26 mouse cellular contexts compared by ENCODE assay signal in genomic region chr7:79096492-79096891, GRCm38 (mm10). TPM values are rescaled to one million over a fixed set of nuclear protein-coding genes. Genes with fewer than 3 reads are reported as not detected.
DNase-seq lines count a peak whose midpoint lies in the region; ATAC-seq and TF ChIP-seq lines count a peak whose summit lies in the region.
"Had no signal": no experiment of that assay in that cellular context is flagged by ENCODE, and none has a peak within 500 bp of the region (broad histone marks: within the 10 kb centered on the region; RNA-seq: fewer than 3 reads in every experiment).

No protein-coding gene starts in this region.

- no peak for TF ChIP-seq EP300 in ES-Bruce4 (IDR thresholded peaks at IDR 0.05; ENCODE audit: insufficient read depth, low read depth, low read length)

- H3K4me3 ChIP-seq in testis, adult 2 months (ENCODE audit: control insufficient read depth, low read depth, low read length): no peak overlapping the region
- no peak overlapping the region for H3K4me3 ChIP-seq in ES-Bruce4 (ENCODE audit: low read depth, low read length)
- no peak overlapping the region for H3K4me3 ChIP-seq in hindbrain, embryonic 11.5 days (ENCODE audit: low read depth, low read length)
- H3K4me3 ChIP-seq: embryonic facial prominence, embryonic 15.5 days; erythroblast, embryonic 14.5 days; forebrain, embryonic 10.5 days; gastrocnemius, adult 2 months; heart, embryonic 13.5 days; hindbrain, embryonic 13.5 days had no signal

- H3K9me3 ChIP-seq in ES-Bruce4 (replicated peaks; ENCODE audit: control insufficient read depth, insufficient read depth, low read length, poor library complexity, severe bottlenecking): no peaks in the 10 kb centered on the region
- no peaks in the 10 kb centered on the region for H3K9me3 ChIP-seq in hindbrain, embryonic 11.5 days (ENCODE audit: control insufficient read depth, low read length)
- H3K9me3 ChIP-seq: embryonic facial prominence, embryonic 15.5 days; forebrain, embryonic 10.5 days; G1E; heart, embryonic 13.5 days; hindbrain, embryonic 13.5 days had no signal

- 76% methylated on average over 5 of the region's 5 CpGs for WGBS in hindbrain, embryonic 11.5 days

- H3K27ac ChIP-seq in testis, adult 2 months (ENCODE audit: control insufficient read depth, insufficient read depth, low read depth, low read length): no peak overlapping the region
- no peak overlapping the region for H3K27ac ChIP-seq in ES-Bruce4 (ENCODE audit: insufficient read depth, low read length)
- no peak overlapping the region for H3K27ac ChIP-seq in hindbrain, embryonic 11.5 days (ENCODE audit: low read depth, low read length)
- H3K27ac ChIP-seq: embryonic facial prominence, embryonic 15.5 days; forebrain, embryonic 10.5 days; gastrocnemius, adult 2 months; heart, embryonic 13.5 days; hindbrain, embryonic 13.5 days; hindbrain, postnatal 0 days had no signal

- no peak for TF ChIP-seq POLR2A in testis, adult 2 months (IDR thresholded peaks at IDR 0.05; ENCODE audit: control insufficient read depth, low read depth, low read length)
- no peak for TF ChIP-seq POLR2A in ES-Bruce4 (IDR thresholded peaks at IDR 0.05; ENCODE audit: insufficient read depth, low read length)
- TF ChIP-seq POLR2A in brain, embryonic 14.5 days (IDR thresholded peaks at IDR 0.05; ENCODE audit: borderline replicate concordance, extremely low read depth, insufficient read depth, insufficient read length, poor library complexity, severe bottlenecking): no peak

- H3K4me1 ChIP-seq in testis, adult 2 months (ENCODE audit: control insufficient read depth, insufficient read depth, low read length): no peaks in the 10 kb centered on the region
- no peaks in the 10 kb centered on the region for H3K4me1 ChIP-seq in ES-Bruce4 (ENCODE audit: control insufficient read depth, insufficient read depth, low read length)
- H3K4me1 ChIP-seq in hindbrain, embryonic 11.5 days (replicated peaks; ENCODE audit: control insufficient read depth, insufficient read depth, low read length): no peaks in the 10 kb centered on the region
- H3K4me1 ChIP-seq: embryonic facial prominence, embryonic 15.5 days; forebrain, embryonic 10.5 days; heart, embryonic 13.5 days; hindbrain, embryonic 13.5 days had no signal

- no peak overlapping the region for H3K4me2 ChIP-seq in hindbrain, embryonic 11.5 days (replicated peaks; ENCODE audit: low read depth, low read length)
- H3K4me2 ChIP-seq: embryonic facial prominence, embryonic 15.5 days; heart, embryonic 13.5 days; hindbrain, embryonic 13.5 days had no signal

- ATAC-seq in hindbrain, embryonic 11.5 days (ENCODE audit: low FRiP score): no peak
- ATAC-seq: activated CD4-positive, CD25-positive, alpha-beta regulatory T cell, adult 4 months; CD4-positive, CD25-positive, alpha-beta regulatory T cell, adult 4 months; forebrain, embryonic 14.5 days; hindbrain, postnatal 0 days had no signal

- TF ChIP-seq CTCF in testis, adult 2 months (IDR thresholded peaks at IDR 0.05; ENCODE audit: control insufficient read depth, insufficient read depth, insufficient replicate concordance, low read depth, low read length): peak; percentile 52; the same call in 1 of the 2 replicates
- TF ChIP-seq CTCF in ES-Bruce4 (IDR thresholded peaks at IDR 0.05; ENCODE audit: low read depth, low read length): peak; percentile 73
- 0 out of 2 replicates have a peak, but pooled peaks have one; percentile 2 for TF ChIP-seq CTCF in brain, embryonic 14.5 days (IDR thresholded peaks at IDR 0.05; ENCODE audit: borderline replicate concordance, extremely low read depth, insufficient read depth, insufficient read length)

- H3K9ac ChIP-seq in ES-Bruce4 (ENCODE audit: low read depth, poor library complexity, severe bottlenecking): no peak overlapping the region
- H3K9ac ChIP-seq in hindbrain, embryonic 11.5 days (ENCODE audit: low read depth, low read length): no peak overlapping the region
- H3K9ac ChIP-seq: embryonic facial prominence, embryonic 15.5 days; heart, embryonic 13.5 days; hindbrain, embryonic 13.5 days had no signal

- H3K27me3 ChIP-seq in testis, adult 2 months (ENCODE audit: control insufficient read depth, insufficient read depth, low read length): no peaks in the 10 kb centered on the region
- no peaks in the 10 kb centered on the region for H3K27me3 ChIP-seq in ES-Bruce4 (ENCODE audit: control insufficient read depth, insufficient read depth, low read length, poor library complexity, severe bottlenecking)
- no peaks in the 10 kb centered on the region for H3K27me3 ChIP-seq in hindbrain, embryonic 11.5 days (ENCODE audit: control insufficient read depth, insufficient read depth, low read length)

- H3K36me3 ChIP-seq in testis, adult 2 months (ENCODE audit: control insufficient read depth, insufficient read depth, low read length): no peaks in the 10 kb centered on the region
- no peaks in the 10 kb centered on the region for H3K36me3 ChIP-seq in ES-Bruce4 (ENCODE audit: control insufficient read depth, insufficient read depth, low read length, poor library complexity, severe bottlenecking)
- no peaks in the 10 kb centered on the region for H3K36me3 ChIP-seq in hindbrain, embryonic 11.5 days (ENCODE audit: control insufficient read depth, insufficient read depth, low read length)
- H3K36me3 ChIP-seq: embryonic facial prominence, embryonic 15.5 days; forebrain, embryonic 10.5 days; G1E; heart, embryonic 13.5 days; hindbrain, embryonic 13.5 days had no signal

- no peak for DNase-seq in testis, postnatal 10 days (ENCODE audit: low spot score)
- no peak for DNase-seq in brain, embryonic 14.5 days (ENCODE audit: low read depth)
- no peak for DNase-seq in hindbrain, embryonic 11.5 days (ENCODE audit: low spot score)
- DNase-seq in left cerebral cortex, postnatal 25 days (ENCODE audit: low spot score in 2 of 2): no peak
- DNase-seq: adrenal gland, postnatal 14 days; B cell, adult 2 months; cerebellum, adult 2 months; cerebellum, postnatal 14 days; embryo, embryonic 11 days; gastrocnemius, adult 2 months; gastrocnemius, postnatal 25 days; heart, postnatal 4 days had no signal

- intact Hi-C loops in left cerebral cortex, postnatal 25 days (cut with DNase I): no loop called here

RNA-seq across cellular contexts. Expression of gene Hapln3, which starts 34.3 kb away (rescaled TPM):
- 0.89 and 1.1 TPM in 2 replicates for polyA plus RNA-seq in testis, adult 2 months (2012; rRNA removed)
- polyA plus RNA-seq in ES-Bruce4 (2011; ENCODE audit: insufficient read depth, insufficient read length, low read depth, missing spikeins): 0.56 and 1.7 TPM in 2 replicates
- 2.2 and 2.6 TPM in 2 replicates for polyA plus RNA-seq in brain, embryonic 14.5 days (2012; rRNA removed)
- polyA plus RNA-seq in hindbrain, embryonic 11.5 days (2014; fragmentation: Nextera tagmentation; extraction: Ambion mirVana): 2.6 and 2.7 TPM in 2 replicates
- 1 to 10 TPM; 2.4 to 2.9 TPM for total RNA-seq in left cerebral cortex, postnatal 25 days (2021)
- total RNA-seq: common myeloid progenitor, adult 5-6 weeks; granulocyte monocyte progenitor cell, adult 5-6 weeks had no signal
- polyA plus RNA-seq: CD4-positive, CD25-positive, alpha-beta regulatory T cell, adult 4 months; erythroblast, embryonic 14.5 days; G1E had no signal

RNA-seq across cellular contexts. Expression of gene Acan, which starts 43.2 kb away (rescaled TPM):
- 0.22 and 0.34 TPM in 2 replicates for polyA plus RNA-seq in testis, adult 2 months (2012; rRNA removed)
- 2.0 TPM in 2 replicates for polyA plus RNA-seq in ES-Bruce4 (2011; ENCODE audit: insufficient read depth, insufficient read length, low read depth, missing spikeins)
- 0.43 and 0.46 TPM in 2 replicates for polyA plus RNA-seq in brain, embryonic 14.5 days (2012; rRNA removed)
- polyA plus RNA-seq in hindbrain, embryonic 11.5 days (2014; fragmentation: Nextera tagmentation; extraction: Ambion mirVana): 0.53 and 0.63 TPM in 2 replicates
- 1 to 10 TPM; 3.1 to 3.5 TPM for total RNA-seq in left cerebral cortex, postnatal 25 days (2021)
- total RNA-seq: common myeloid progenitor, adult 5-6 weeks; granulocyte monocyte progenitor cell, adult 5-6 weeks had no signal
- polyA plus RNA-seq: activated CD4-positive, CD25-positive, alpha-beta regulatory T cell, adult 4 months; CD4-positive, CD25-positive, alpha-beta regulatory T cell, adult 4 months; erythroblast, embryonic 14.5 days; G1E had no signal

RNA-seq across cellular contexts. Expression of gene Mfge8, which starts 52.4 kb away (rescaled TPM):
- polyA plus RNA-seq in testis, adult 2 months (2012; rRNA removed): 78.3 and 82.3 TPM in 2 replicates
- polyA plus RNA-seq in ES-Bruce4 (2011; ENCODE audit: insufficient read depth, insufficient read length, low read depth, missing spikeins): 148 and 151 TPM in 2 replicates
- 129 and 131 TPM in 2 replicates for polyA plus RNA-seq in brain, embryonic 14.5 days (2012; rRNA removed)
- polyA plus RNA-seq in hindbrain, embryonic 11.5 days (2014; fragmentation: Nextera tagmentation; extraction: Ambion mirVana): 73.4 and 75.1 TPM in 2 replicates
- 100 to 1,000 TPM; 170 to 197 TPM for total RNA-seq in left cerebral cortex, postnatal 25 days (2021)

Comparison
In these comparisons a context has a peak if more than half of its experiments do, and no peak if none do; other contexts are left out.
1. CTCF ChIP-seq: peak in every context shown above with its lines; median percentile 73 in ES-Bruce4; 52 in testis, adult 2 months; 2 in brain, embryonic 14.5 days.